In genomic region chr6:88140264-88140663, GRCm38 (mm10) we compare ENCODE assay signal across 8 mouse cellular contexts. TPM values are rescaled to one million over a fixed set of nuclear protein-coding genes. Genes with fewer than 3 reads are reported as not detected.
A peak's percentile ranks its signal among the peaks of the same experiment; 100 is the strongest.
DNase-seq lines count a peak whose midpoint lies in the region; ATAC-seq and TF ChIP-seq lines count a peak whose summit lies in the region.

No protein-coding gene starts in this region.

- no peak overlapping the region for H3K4me2 ChIP-seq in forebrain, embryonic 16.5 days (ENCODE audit: low read length)
- H3K4me2 ChIP-seq in lung, embryonic 14.5 days = no peak overlapping the region

- H3K9ac ChIP-seq in forebrain, embryonic 16.5 days (replicated peaks; ENCODE audit: low read depth, low read length) = no peak overlapping the region
- no peak overlapping the region for H3K9ac ChIP-seq in lung, embryonic 14.5 days

- no peak overlapping the region for H3K27ac ChIP-seq in forebrain, embryonic 16.5 days (ENCODE audit: low read length)
- H3K27ac ChIP-seq in lung, embryonic 14.5 days (ENCODE audit: low read depth) = no peak overlapping the region; the same call in 1 of the 2 replicates

- peak; percentile 86 for ATAC-seq in forebrain, embryonic 16.5 days
- ATAC-seq in lung, embryonic 14.5 days (ENCODE audit: insufficient read depth) = peak; percentile 22; the same call in 1 of the 2 replicates
- ATAC-seq in megakaryocyte progenitor cell, adult 5-6 weeks (replicated peaks; ENCODE audit: poor library complexity) = no peak

- peak; percentile 87 to 89 for DNase-seq in cerebellum, postnatal 14 days
- DNase-seq in cerebellum, adult 9-10 months = no peak
- DNase-seq in heart, postnatal 36 days = peak; percentile 63 to 70
- DNase-seq in lung, embryonic 14.5 days = peak; percentile 62
- no peak for DNase-seq in thymus, adult 18-20 months
- no peak for DNase-seq in kidney, adult 8-10 months

- H3K4me3 ChIP-seq in forebrain, embryonic 16.5 days (replicated peaks; ENCODE audit: low read length) = no peak overlapping the region
- H3K4me3 ChIP-seq in lung, embryonic 14.5 days (ENCODE audit: low read depth, low read length) = no peak overlapping the region

- no peaks in the 10 kb centered on the region for H3K36me3 ChIP-seq in forebrain, embryonic 16.5 days (ENCODE audit: control insufficient read depth, insufficient read depth)
- no peaks in the 10 kb centered on the region for H3K36me3 ChIP-seq in lung, embryonic 14.5 days (ENCODE audit: insufficient read depth)

- no peaks in the 10 kb centered on the region for H3K27me3 ChIP-seq in forebrain, embryonic 16.5 days (replicated peaks; ENCODE audit: control insufficient read depth, insufficient read depth, low read length)
- no peaks in the 10 kb centered on the region for H3K27me3 ChIP-seq in lung, embryonic 14.5 days (ENCODE audit: insufficient read depth, low read length)

- H3K4me1 ChIP-seq in forebrain, embryonic 16.5 days (replicated peaks; ENCODE audit: control insufficient read depth, insufficient read depth, low read length) = peaks cover 11% of the 10 kb centered on the region
- H3K4me1 ChIP-seq in lung, embryonic 14.5 days (ENCODE audit: insufficient read depth) = no peaks in the 10 kb centered on the region

- no peak for TF ChIP-seq CTCF in lung, embryonic 14.5 days (IDR thresholded peaks at IDR 0.05; ENCODE audit: low read depth)

- H3K9me3 ChIP-seq in forebrain, embryonic 16.5 days (ENCODE audit: control insufficient read depth, low read length) = no peaks in the 10 kb centered on the region
- H3K9me3 ChIP-seq in lung, embryonic 14.5 days (ENCODE audit: low read depth, low read length) = no peaks in the 10 kb centered on the region

- intact Hi-C loops in heart, postnatal 36 days (cut with DNase I) = no loop called here

- 42% methylated on average over 8 of the region's 8 CpGs for WGBS in forebrain, embryonic 16.5 days
- WGBS in lung, embryonic 14.5 days = 33% methylated on average over 8 of the region's 8 CpGs

RNA-seq across cellular contexts. Expression of gene Gata2, which starts 53.4 kb away (rescaled TPM):
- 1.8 TPM in 2 replicates for polyA plus RNA-seq in forebrain, embryonic 16.5 days (2015; fragmentation: Nextera tagmentation; extraction: Ambion mirVana)
- 10 to 100 TPM; 17.3 to 20.1 TPM for total RNA-seq in heart, postnatal 36 days (2021)
- 13.8 and 14.6 TPM in 2 replicates for polyA plus RNA-seq in lung, embryonic 14.5 days (2014; fragmentation: Nextera tagmentation; extraction: Ambion mirVana)
- total RNA-seq in megakaryocyte progenitor cell, adult 5-6 weeks (2015) = 11.2 and 19.8 TPM in 2 replicates
- 6.0 and 10.1 TPM in 2 replicates for total RNA-seq in megakaryocyte progenitor cell, adult 5-6 weeks (2017)

RNA-seq across cellular contexts. Expression of gene Rpn1, which starts 56.0 kb away (rescaled TPM):
- polyA plus RNA-seq in forebrain, embryonic 16.5 days (2015; fragmentation: Nextera tagmentation; extraction: Ambion mirVana) = 273 and 275 TPM in 2 replicates
- 100 to 1,000 TPM in 1 of 2 experiments, 10 to 100 TPM in 1; 95.1 to 102 TPM for total RNA-seq in heart, postnatal 36 days (2021)
- 437 and 440 TPM in 2 replicates for polyA plus RNA-seq in lung, embryonic 14.5 days (2014; fragmentation: Nextera tagmentation; extraction: Ambion mirVana)
- total RNA-seq in megakaryocyte progenitor cell, adult 5-6 weeks (2015) = 200 and 205 TPM in 2 replicates
- total RNA-seq in megakaryocyte progenitor cell, adult 5-6 weeks (2017) = 385 and 395 TPM in 2 replicates

Comparison
In these comparisons a context has a peak if more than half of its experiments do, and no peak if none do; other contexts are left out.
1. DNase-seq: peak in cerebellum, postnatal 14 days (2 of 2), heart, postnatal 36 days (2 of 2) and lung, embryonic 14.5 days (single experiment); none in cerebellum, adult 9-10 months (single experiment), thymus, adult 18-20 months (0 of 2) and kidney, adult 8-10 months (0 of 2).